Mouse (Mus musculus): Measurements from ENCODE around the gene Dusp22.

GRCm38 (mm10) chr13:30678822-30679221 is 19.0 kb downstream of the Dusp22 start:
- no peak for TF ChIP-seq CTCF (IDR thresholded peaks at IDR 0.05; ENCODE audit: control insufficient read depth, insufficient read depth, low read length)
- TF ChIP-seq POLR2A (IDR thresholded peaks at IDR 0.05; ENCODE audit: borderline replicate concordance, control insufficient read depth, low read depth, low read length): no peak

All from bone marrow, adult 2 months (tissue).